8 mouse cellular contexts compared by ENCODE assay signal in the genomic region with DNA sequence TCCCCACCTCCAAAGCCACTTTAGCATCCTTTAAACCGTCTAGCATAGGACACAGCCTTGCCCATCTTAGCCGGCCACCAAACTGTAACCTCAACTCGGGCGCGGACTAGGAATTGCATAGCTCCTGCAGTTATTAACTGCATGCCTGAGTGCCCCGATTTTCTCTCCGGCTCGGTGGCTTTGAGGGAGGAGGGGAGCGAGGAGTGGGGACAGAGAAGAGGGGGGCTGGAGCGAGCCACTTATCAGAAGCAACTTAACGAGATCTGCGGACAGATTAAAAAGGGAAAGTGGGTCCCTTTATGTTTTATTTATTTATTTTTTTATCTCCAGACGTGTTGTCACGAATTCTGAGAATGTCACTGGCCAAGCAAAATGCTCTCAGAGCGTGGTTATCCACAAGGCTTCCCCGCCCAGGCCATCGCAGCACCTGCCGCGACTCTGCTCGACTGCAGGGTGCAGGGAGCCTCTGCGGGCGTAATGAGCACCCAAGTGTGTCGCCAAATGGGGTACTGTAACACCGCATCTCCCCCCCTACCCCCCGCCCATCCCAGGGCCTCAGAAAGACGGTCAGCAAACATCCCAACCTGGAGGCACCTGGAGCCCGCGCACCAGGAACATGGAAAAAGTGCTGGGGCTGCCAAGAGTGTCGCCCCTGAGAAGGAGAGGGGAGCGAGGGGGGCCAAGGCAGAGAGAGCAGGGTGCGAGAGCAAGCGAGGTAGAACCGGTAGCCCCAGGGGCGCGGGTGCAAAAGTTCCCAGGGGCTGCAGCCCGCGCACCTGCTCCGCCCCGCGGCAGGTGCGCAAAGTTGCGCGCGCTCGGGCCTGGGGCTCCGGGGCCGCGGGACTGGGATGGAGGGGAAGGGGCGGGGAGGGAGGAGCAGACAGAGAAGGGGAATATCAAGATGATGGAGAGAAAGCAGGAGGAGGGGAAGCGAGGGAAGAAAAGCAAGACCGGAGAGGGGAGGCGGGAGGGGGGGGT. TPM values are rescaled to one million over a fixed set of nuclear protein-coding genes. Genes with fewer than 3 reads are reported as not detected.
DNase-seq lines count a peak whose midpoint lies in the region; ATAC-seq and TF ChIP-seq lines count a peak whose summit lies in the region.

No protein-coding gene starts in this region.

- H3K9ac ChIP-seq in intestine, embryonic 14.5 days (ENCODE audit: low read length) = peak overlapping the region; percentile 75

- 0 out of 2 replicates have a peak, but pooled peaks have one; percentile 3 for ATAC-seq in intestine, embryonic 14.5 days (replicated peaks; ENCODE audit: low FRiP score, low TSS enrichment, low read depth)

- 3% methylated on average over 52 of the region's 52 CpGs for WGBS in spleen, adult 2 months
- 2% methylated on average over 52 of the region's 52 CpGs for WGBS in intestine, embryonic 14.5 days

- no peak for TF ChIP-seq POLR2A in spleen, adult 2 months (IDR thresholded peaks at IDR 0.05; ENCODE audit: low read depth, low read length)

- peaks cover 20% of the 10 kb centered on the region for H3K27me3 ChIP-seq in spleen, adult 2 months (ENCODE audit: control insufficient read depth, insufficient read depth, low read length)
- H3K27me3 ChIP-seq in intestine, embryonic 14.5 days (replicated peaks; ENCODE audit: control insufficient read depth, insufficient read depth, low read length) = peaks cover 36% of the 10 kb centered on the region

- H3K27ac ChIP-seq in spleen, adult 2 months (ENCODE audit: insufficient read depth, low read length) = no peak overlapping the region
- H3K27ac ChIP-seq in intestine, embryonic 14.5 days (ENCODE audit: low read depth) = peak overlapping the region; percentile 80; the same call in 1 of the 2 replicates

- peak; percentile 28 for DNase-seq in adrenal gland, postnatal 14 days
- no peak for DNase-seq in adrenal gland, postnatal 4 days (ENCODE audit: low spot score in 2 of 2)
- no peak for DNase-seq in spleen, adult 2 months (ENCODE audit: low read depth in 1 of 2, low spot score in 2 of 2)
- DNase-seq in spleen, adult 18-20 months = no peak
- DNase-seq in intestine, embryonic 14.5 days (ENCODE audit: low spot score) = no peak
- peak; percentile 44 for DNase-seq in neural tube, embryonic 10.5 days (ENCODE audit: extremely low spot score, low spot score)
- no peak for DNase-seq in right cerebral cortex, adult 2 months (ENCODE audit: low spot score in 2 of 2)
- no peak for DNase-seq in adipocyte (ENCODE audit: low spot score)

- H3K9me3 ChIP-seq in intestine, embryonic 14.5 days (ENCODE audit: control insufficient read depth, low read length) = no peaks in the 10 kb centered on the region

- peak overlapping the region; percentile 57; the same call in 1 of the 2 replicates for H3K4me3 ChIP-seq in spleen, adult 2 months (ENCODE audit: extremely low read depth, insufficient read depth, insufficient read length)
- peak overlapping the region; percentile 76 for H3K4me3 ChIP-seq in intestine, embryonic 14.5 days (ENCODE audit: low read depth, low read length)

- TF ChIP-seq CTCF in spleen, adult 2 months (IDR thresholded peaks at IDR 0.05; ENCODE audit: extremely low read depth, insufficient read depth, insufficient read length, insufficient replicate concordance) = no peak

- H3K4me1 ChIP-seq in spleen, adult 2 months (ENCODE audit: control insufficient read depth, insufficient read depth, insufficient read length) = peaks cover 13% of the 10 kb centered on the region
- peaks cover 25% of the 10 kb centered on the region; the same call in 1 of the 2 replicates for H3K4me1 ChIP-seq in intestine, embryonic 14.5 days (replicated peaks; ENCODE audit: control insufficient read depth, insufficient read depth, low read length)

- no peaks in the 10 kb centered on the region for H3K36me3 ChIP-seq in spleen, adult 2 months (ENCODE audit: control insufficient read depth, insufficient read depth, low read length)
- no peaks in the 10 kb centered on the region for H3K36me3 ChIP-seq in intestine, embryonic 14.5 days (ENCODE audit: control insufficient read depth, insufficient read depth, low read length)

- peak overlapping the region; percentile 70 for H3K4me2 ChIP-seq in intestine, embryonic 14.5 days (ENCODE audit: low read length)

RNA-seq across cellular contexts. Expression of a gene that starts 0.9 kb away (rescaled TPM):
- total RNA-seq in adrenal gland, postnatal 14 days (2021) = 16.6 and 17.7 TPM in 2 replicates
- total RNA-seq in adrenal gland, postnatal 4 days (2021) = 10 to 100 TPM; 37.5 to 37.8 TPM
- 0.77 and 1.2 TPM in 2 replicates for polyA plus RNA-seq in spleen, adult 2 months (2012; rRNA removed)
- polyA plus RNA-seq in intestine, embryonic 14.5 days (2014; fragmentation: Nextera tagmentation; extraction: Ambion mirVana) = 13.2 and 14.6 TPM in 2 replicates

RNA-seq across cellular contexts. Expression of a gene that starts 51.8 kb away (rescaled TPM):
- total RNA-seq in adrenal gland, postnatal 14 days (2021) = not detected in 2 replicates
- 10 to 100 TPM in 1 of 2 experiments, 1 to 10 TPM in 1; 4.8 to 30.3 TPM for total RNA-seq in adrenal gland, postnatal 4 days (2021)
- 0.46 TPM in 1 of 2 replicates, not detected in the other for polyA plus RNA-seq in spleen, adult 2 months (2012; rRNA removed)
- polyA plus RNA-seq in intestine, embryonic 14.5 days (2014; fragmentation: Nextera tagmentation; extraction: Ambion mirVana) = not detected in 2 replicates

Comparison
In these comparisons a context has a peak if more than half of its experiments do, and no peak if none do; other contexts are left out.
1. DNase-seq: peak in adrenal gland, postnatal 14 days (single experiment) and neural tube, embryonic 10.5 days (single experiment); none in adrenal gland, postnatal 4 days (0 of 2), spleen, adult 2 months (0 of 2), spleen, adult 18-20 months (0 of 2), intestine, embryonic 14.5 days (single experiment), right cerebral cortex, adult 2 months (0 of 2) and adipocyte (single experiment).